Mouse (Mus musculus) heart, adult 8-10 months (tissue): Measurements from ENCODE around the gene Csad. TPM values are rescaled to one million over a fixed set of nuclear protein-coding genes. Genes with fewer than 3 reads are reported as not detected.

Source experiments
- DNase-seq: peaks from one replicate; pipeline ENCODE4 v3.0.0; 2022; ENCODE audit warnings: low spot score
- total RNA-seq, 4 experiments: library from RNA; stranded (reverse); gene quantifications; 2 replicates each; pipeline ENCODE4 v1.2.4; 2022

The Csad gene
- total RNA-seq: 10 to 100 TPM; 14.2 to 18.9 (median 16.2) TPM

DNA sequence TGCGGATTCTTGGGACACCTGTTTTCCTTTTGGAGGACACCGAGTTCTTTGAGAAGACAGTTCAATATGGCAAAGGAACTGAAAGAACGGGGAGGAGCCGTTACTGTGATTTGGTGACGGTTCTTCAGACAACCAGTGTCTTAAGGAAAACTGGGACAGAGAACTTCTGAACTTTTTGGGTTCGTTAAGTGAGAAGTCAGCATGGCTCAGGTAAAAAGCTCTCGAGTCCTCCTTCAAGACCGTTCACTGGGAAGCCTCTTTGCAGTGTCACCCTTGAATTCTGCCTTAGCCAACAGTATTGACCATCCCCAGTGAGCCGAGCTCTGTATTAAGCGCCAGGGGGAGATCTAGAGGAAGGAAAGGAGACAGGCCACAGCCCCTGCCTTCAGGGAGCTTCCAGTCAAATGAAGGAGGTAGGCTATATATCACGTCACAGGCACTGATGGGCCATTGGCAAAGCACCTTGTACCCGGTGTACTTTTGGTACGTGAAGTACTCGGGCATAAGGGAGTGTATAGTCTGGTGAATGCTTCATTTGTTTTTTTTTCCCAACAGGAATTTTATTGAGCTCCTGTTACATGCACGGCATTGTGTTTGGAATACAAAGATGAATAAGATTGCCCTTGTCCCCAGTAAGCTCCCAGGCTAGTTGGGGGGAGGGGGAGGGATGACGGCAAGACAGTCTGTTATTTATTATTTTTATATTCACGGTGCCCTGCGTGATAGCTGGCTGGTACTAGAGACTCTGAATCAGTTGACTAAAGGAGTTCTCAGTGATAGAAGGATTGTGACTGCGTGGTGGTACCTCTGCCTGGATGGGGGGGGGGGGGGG is at the start of gene Csad:
Csad (minus strand) TSS at position 51 of the 832 bp plus-strand sequence.
- no peak for DNase-seq

DNA sequence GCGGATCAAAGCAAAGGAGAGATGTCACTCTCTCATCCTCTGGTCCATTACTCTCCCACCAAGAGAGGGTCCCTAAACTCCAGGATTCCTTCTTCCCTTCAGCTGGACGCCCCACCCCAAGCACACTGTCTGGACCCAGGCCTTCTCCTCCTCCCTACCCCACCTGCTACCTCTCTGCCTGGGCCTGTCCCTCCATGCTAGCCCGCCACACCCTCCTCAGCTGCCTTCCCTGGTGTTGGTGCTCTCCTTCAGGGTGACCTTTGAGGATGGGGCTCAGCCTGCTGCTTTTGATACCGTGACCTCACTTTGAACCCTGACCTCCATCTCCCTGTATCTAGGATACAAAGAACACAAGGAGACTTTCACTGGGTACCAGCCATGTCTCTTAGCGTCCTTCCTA is 46.0 kb upstream of the Csad start:
- DNase-seq: no peak

DNA sequence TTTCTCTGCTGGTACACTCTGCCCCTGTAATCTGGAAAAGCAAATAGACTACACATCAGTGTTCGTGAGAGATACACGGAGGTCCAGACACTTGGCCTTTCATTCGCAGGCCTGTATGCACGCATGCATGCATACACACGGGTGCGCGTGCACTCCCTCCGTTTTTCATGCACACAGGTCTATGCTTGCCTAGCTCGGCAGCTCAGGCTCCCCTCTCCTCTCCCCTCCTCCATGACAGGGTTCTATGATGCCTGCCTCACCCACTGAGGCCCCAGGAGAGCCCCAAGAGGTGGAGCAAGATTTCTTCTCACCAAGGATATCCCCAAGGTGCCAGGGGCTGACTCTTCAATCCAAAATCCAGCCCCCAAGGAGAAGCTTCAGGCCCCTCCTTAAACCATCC is 45.4 kb upstream of the Csad start:
- DNase-seq: no peak

DNA sequence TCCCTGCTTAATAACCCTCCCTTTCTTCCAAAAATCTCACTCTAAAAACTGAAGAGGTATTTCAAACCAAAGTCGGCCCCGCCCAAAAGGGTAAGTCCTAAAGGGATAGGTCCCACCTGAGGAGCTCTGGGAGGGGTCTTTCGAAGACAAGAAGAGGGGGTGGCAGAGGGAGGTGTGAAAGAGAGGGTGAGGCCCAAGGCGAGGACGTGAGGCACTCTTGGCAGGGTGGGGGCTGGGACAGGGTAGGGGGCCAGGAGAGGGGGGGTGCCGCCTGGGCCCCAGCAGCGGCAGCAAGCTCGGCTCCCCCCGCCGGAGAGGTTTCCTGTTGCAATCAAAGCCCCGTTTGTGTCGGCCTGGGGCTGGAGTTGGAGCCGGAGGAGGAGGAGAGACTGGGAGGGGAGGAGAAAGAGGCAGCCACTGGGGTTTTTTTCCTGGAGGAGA is 44.7 kb upstream of the Csad start:
- no peak for DNase-seq

DNA sequence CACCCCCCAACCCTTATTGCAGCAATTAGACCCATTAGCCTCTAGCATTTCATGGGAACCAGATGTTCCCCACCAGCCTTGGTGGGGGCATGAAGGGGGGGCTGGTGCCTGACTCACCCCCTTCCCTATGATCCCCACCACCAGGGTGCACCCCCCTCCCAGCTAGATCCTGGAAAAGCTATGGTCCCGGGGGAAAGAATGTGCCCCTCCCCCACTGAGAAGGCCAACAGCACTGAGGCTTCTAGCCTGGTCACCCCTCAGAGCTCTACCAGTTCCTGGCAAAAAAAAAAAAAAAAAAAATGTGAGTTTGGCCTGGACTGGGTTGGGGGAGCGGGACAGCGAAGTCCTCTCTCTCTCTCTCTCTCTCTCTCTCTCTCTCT is 44.3 kb upstream of the Csad start:
- DNase-seq: no peak

DNA sequence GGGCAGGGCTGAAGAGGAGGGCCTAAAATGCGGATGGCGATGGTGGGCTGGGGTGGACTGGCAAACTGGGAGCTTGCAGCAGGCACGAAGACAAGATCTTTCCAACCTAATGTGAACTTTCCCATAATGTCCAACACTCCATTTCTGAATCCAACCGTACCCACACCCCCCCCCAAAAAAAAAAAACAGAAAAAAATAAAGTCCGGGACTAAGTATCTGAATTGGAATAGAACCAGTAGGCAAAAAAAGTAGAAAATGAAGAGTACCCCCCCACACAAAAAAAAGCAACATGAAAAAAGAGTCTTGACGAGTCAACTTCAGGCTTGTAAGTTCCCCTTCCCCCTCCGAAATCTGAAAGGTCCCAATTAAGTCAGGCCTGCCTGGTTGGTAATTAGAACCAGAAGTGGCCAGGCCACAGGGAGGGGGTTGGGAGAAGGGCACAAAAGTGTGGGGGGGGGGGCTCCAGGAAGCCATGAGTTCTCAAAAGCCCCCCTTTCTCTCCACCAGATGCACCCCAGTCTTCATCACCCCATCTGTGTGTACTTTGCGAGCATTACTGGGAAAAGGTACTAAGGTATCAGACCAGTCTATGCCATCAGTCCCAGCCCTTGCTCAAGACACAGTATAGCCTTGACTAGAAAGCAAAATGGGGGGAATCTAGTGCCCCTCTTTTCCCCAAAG is 43.7 kb upstream of the Csad start:
- no peak for DNase-seq

DNA sequence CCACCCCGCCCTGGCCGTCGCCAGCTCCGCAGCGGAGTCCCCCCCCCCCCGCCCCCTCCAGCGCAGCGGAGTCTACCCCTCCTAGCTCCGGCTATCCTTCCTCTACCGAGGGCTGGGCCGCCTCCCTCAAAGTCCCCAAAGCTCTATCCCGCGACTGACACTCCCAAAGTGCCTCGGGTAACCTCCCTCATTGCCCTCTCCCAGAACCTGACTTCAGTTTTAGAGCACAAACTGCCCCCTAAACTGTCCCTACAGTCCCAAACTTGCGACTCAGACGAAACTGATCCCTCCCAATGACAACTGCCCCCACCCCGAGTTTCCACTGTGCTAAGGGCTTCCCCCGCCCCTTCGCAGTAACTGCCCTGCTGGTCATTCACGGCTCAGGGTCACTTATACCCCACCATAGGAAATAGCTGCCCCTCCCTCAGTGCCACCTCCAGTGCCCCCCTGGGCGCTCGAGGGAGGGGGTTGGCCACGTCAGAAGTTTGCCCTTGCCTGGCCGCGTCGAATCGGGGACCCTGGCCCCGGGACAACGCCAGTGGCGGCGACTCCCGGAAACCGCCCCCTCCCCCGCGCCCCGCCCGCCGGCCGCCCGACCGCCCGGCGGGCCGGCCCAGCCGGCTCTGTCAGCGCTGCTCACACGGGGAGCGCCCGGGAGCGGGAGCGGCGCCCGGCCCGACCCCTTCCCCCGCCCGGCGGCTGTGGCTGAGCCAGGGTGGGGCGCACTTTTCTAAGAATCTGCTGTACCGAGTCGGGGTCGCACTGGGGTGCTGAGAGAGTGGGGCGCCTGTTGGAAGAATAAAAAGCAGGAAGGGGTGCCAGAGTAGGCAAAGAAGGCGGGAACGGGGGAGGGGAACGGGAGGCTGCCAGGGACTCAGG is 43.0 kb upstream of the Csad start:
- peak; percentile 85 for DNase-seq

DNA sequence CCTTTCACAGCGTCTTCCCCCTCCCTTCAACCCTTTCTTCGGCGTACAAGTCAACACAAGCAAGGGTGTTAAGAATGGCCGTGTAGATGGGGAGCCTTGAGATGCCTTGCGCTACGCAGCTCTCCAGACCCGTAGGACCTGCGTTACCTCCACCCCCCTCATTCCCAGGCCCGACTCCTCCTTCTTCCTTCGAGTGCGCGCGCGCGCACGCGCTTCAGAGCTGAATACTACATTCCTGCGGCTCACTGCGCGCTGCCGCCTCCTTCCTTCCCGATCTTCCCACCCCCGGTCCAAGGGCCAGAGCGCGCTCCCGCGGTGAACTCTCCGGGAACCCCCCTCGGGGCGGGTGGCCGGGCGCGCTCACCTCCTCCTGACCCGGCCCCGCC is 42.3 kb upstream of the Csad start:
- peak; percentile 95 for DNase-seq

DNA sequence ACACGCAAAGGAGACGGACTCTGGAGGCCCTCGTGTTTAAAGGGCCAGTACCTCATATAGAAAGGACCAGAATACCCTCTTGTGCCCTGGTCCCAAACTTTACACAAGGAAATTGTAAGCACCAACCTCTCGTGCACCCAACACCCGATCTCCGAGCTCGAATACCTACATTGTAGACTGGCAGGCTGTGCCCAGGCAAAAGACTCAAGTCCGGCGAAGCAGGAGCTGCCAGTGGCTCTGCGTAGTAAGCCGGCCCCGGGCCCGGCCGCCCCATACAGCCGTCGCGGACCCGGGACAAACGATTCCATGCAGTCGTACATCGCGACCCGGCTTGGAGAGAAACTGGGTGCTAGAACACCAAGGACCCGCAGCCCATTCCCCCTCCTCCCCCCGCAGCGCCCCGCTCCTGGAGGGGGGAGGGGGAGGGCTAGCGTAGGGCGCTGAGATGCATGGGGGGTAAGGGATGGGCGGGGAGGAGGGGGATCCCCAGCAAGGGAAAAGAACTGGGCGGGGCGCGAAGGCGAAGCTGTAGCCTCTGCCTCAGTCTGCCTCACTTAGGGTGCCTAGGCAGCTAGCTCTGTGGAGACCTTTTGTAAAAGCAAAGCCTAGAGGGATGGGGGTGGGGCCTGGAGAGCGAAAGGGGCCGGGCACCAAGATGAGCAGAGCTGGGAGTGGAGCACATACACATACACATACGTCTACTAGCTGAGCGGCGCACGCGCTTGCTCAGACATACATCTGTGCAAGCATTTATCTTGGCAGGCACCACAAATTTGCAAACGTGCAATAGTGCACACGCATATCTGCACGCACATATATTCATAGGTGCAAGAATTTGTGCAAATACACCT is 41.6 kb upstream of the Csad start:
- peak; percentile 77 for DNase-seq

DNA sequence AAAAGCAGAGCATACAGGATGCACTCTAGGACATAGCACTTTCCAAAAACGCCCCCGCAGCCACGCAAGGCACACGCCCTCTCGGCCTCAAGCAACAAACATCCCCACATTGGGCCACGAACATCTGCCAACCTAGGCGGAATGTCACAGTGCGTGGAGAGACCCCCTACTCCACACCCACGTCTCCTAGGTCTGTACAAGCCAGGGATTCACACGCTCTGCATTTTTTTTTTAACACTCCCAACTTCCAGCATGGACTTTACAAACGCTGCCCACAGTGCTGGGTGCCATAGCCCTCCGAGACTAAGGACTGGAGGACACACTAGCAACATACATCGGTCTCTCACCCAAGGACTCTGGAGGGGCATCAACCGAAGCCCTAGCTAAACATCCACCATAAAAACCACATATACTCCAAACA is 40.9 kb upstream of the Csad start:
- DNase-seq: no peak

DNA sequence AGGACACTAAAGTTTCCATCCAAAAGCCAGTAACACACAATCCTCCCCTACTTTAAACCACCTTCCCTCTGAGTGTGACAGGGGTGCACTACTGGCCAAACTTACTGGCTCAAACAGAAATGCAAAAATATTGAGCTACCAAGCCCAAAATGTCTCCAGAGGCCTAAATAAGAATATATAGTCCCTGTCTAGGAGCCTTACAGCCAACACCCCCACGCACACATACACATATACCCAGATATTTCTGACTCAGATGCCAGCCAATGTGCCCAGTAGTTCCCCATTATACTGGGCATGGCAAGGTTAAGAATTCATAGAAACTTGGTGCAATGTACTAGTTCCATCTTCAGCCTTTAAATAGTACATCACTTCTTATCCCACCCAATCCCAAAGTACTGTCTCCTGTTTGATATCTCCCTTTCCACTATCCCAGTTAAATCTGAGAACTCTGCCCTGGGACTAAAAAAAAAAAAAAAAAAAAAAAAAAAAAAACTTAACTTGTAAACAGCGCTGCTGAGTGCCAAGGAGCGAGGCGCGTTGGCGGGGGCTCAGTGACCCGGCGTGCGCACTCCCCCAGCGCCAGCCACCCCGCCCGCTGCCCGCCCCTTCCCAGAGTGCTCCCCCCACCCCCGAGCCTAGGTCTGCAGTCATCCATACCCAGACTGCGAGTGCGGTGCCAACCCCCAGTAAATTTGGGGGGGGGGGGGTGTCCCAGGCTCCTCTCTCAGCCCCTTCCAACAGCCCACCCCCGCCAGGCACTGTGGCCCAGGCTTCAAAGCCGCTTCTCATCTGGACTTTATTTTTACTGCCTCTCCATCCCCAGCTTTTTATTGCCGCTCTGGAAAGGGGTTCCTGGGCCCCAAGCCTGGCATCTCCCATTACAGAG is 40.0 kb upstream of the Csad start:
- no peak for DNase-seq

DNA sequence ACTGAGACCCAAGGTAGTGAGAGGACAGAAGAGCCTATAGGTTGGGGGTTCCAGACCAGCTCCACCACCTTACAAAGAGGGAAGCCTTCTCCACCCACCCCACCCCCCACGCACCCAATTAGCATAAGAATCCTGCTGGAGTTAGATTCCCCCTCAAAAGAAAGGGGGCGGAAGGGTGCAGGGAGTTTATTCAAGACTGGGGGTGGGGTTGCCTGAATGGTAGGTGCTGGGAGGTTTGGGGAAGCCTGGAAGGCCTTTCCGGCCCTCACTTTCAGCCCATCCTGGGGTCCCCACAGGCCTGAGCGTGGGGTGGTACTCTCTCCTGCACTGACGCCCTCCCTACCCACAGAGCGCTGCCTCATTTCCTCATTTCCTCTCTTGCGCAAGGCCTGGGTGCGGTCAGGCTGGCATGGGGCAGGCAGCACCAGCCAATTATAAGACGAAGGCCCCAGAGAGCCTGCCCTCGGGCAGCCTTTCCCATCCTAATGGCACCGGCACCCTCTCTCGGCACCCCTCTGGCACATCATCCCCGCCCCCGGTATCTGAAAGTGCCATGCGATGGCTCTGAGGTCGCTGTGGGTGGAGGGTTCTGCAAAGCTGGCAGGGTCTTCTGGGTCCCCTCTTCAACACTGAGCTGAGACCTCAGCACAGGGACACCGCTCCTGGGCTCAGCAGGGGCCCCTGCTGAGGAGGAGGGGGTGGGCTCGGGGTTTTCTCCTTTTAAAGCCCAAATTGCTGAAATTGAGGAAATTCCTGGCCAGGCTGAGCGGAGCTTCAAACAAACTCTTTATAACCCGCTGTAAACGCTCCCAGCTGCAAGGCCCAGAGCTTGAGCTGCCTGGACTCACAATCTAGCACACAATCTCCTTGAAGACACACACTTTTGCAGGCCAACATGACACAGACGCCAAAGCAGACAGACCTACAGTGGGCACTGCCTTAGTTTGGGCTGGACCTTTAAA is 39.0 kb upstream of the Csad start:
- DNase-seq: peak; percentile 76

DNA sequence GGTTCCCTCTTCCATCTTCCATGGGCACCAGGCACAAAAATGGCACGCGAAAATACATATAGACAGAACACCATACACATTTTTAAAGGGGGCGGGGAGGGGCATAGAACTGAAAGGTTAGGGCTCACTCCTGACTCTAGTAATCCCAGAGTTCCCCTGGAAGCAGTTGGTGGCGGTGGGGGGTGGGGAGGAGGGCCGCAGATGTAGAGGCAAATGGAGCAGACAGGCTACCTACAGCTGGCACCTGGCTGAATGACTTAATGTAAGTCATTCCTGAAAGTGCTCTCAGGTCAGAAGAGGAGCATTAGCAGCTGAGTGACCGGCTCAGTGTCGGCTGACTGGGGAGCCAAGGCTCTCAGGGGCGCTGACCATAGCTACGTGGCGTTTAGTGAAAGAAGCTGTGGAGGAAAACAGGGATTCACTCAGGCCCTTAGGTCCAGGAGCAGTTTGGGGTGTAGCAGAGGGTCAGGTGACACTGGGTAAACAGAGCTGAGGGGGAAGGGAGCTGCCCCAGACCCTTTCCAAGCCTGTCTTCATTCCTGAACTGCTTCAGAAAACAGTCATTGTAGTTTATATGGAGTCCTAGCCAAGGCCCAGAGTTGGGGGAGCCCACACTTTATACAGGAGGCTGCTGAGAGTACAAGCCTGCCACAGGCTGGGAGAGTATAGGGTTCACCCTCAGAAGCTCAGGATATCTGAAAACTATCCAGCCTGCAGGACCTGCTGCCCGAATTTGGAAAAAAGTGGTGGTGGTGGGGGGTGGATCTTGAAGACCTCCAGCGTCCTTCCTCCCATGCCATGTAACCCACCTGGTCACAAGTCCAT is 38.1 kb upstream of the Csad start:
- no peak for DNase-seq

DNA sequence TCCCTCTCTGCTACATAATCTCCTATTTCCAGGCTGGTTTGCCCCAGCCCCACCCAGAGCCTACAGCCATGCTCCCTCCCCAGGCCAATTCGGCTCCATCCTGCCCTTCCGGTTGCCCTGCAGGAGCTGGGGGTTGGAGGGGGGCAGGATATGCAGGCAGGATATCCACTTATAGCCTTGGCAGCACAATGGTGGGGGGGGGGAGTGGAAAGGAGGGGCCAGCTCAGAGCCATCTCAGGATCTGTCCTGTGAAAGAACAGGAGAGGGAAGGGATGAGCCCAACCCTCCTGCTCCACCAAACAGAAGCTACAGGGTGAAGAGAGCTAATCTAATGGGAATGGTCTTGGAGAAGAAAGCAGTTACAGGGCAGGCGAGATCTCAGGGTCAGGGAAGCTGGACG is 36.1 kb upstream of the Csad start:
- peak; percentile 61 for DNase-seq

DNA sequence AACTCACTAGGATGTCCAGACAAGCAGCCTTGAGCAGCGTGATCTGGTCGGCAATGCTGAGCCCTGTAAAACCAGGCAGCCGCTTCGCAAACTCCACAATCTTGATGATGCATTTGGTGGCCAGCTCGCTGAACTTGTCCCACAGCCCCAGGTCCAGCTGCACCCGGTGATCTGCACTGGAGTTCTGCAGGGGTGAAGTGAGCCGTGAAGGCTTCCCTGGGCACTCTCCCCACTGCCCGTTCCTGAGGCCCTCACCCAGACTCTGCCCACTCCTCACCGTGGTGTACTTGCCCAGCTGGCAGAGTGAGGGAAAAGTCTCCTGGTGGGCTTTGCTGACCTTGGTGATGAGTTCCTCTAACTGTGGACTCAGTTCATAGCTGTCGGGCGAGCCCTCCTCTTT is 35.3 kb upstream of the Csad start:
- no peak for DNase-seq

DNA sequence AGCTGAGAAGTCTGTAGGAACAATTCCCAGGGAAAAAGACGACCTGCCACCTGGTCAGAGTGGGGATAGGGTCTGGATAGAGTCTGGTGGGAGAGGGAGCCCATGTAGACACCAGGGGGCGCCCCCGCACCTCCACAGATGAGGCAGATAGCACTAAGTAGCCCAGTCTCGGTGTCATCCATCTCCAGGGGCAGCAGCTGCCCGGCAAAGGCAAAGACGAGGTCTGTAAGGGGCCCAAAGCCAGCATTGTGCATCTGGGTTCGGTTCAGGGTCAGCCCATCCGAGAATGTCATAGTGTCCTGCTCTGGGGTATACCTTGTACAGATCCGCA is 34.7 kb upstream of the Csad start:
- DNase-seq: peak; percentile 76

DNA sequence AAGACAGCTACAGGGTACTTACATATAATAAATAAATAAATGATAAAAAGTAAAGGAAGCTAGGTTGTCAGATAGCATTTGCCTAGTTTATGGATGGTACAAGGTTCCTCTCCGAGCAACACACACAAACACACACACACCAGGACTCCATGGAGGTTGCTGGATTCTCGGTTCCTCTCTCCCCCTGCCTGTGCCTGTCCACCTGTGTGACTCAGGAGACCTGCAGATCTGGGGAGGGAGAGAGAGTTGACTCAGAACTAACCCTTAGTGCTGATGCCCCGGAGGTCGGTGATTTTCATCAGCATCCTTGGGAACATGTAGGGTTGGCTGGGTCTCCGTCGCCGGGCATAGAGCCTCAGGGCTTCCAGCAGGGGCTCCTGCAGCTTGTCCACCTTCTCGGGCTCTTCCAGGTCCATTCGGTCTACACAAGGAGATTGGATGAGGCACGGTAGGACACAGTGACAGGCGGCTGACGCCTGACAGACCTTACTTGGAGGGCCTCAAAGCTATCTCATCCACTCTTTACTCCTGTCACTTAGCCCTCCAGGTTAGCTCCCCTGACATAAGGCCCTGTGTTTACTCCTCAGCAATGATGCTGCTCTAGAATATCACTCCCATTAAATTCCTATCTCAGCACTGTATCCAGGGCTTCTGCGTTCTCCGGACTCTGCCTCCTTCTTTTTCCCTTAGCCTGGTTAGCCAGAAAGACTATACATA is 34.2 kb upstream of the Csad start:
- DNase-seq: no peak
